Mouse (Mus musculus): ENCODE measurements at regions not wholly inside any gene's neighbourhood (a gene's known extent, or its start where the extent isn't known, plus 50 kb on each side); places are given as distances from the start of the nearest gene placed in this dataset.

GRCm38 (mm10) chr5:82472146-82472545 is 882.8 kb downstream of the Tecrl start:
- Histone ChIP-seq H3K27ac (no peak overlapping the region), H3K4me3 (no peak overlapping the region)
- no peak for DNase-seq (ENCODE audit: low spot score in 2 of 2)
- TF ChIP-seq CTCF (conservative IDR thresholded peaks at IDR 0.05), result no peak

- DNase-seq (ENCODE audit: low spot score in 2 of 2), result no peak
- Histone ChIP-seq H3K4me3 (no peak overlapping the region), H3K27ac (no peak overlapping the region)
- no peak for TF ChIP-seq CTCF (conservative IDR thresholded peaks at IDR 0.05)
Measured at GRCm38 (mm10) chr5:82464272-82464671, 890.7 kb downstream of the Tecrl start.

- TF ChIP-seq CTCF (conservative IDR thresholded peaks at IDR 0.05), result no peak
- DNase-seq (ENCODE audit: low spot score in 2 of 2), result no peak
- Histone ChIP-seq H3K4me3 (no peak overlapping the region), H3K27ac (no peak overlapping the region)
Measured at GRCm38 (mm10) chr5:82441288-82441687, 913.7 kb downstream of the Tecrl start.

GRCm38 (mm10) chr5:82440126-82440525 is 914.9 kb downstream of the Tecrl start:
- Histone ChIP-seq H3K4me3 (no peak overlapping the region), H3K27ac (no peak overlapping the region)
- TF ChIP-seq CTCF (conservative IDR thresholded peaks at IDR 0.05), result no peak
- peak in 1 of 2 experiments; percentile 38 for DNase-seq (ENCODE audit: low spot score in 2 of 2)

GRCm38 (mm10) chr5:82420396-82420795 is 934.6 kb downstream of the Tecrl start:
- no peak overlapping the region for H3K4me3 ChIP-seq
- no peak for TF ChIP-seq CTCF (conservative IDR thresholded peaks at IDR 0.05)
- DNase-seq (ENCODE audit: low spot score in 2 of 2), result no peak
- no peak overlapping the region for H3K27ac ChIP-seq

GRCm38 (mm10) chr5:82396632-82397234 is 958.3 kb downstream of the Tecrl start:
- Histone ChIP-seq H3K27ac (no peak overlapping the region), H3K4me3 (no peak overlapping the region)
- TF ChIP-seq CTCF (conservative IDR thresholded peaks at IDR 0.05), result no peak
- no peak for DNase-seq (ENCODE audit: low spot score in 2 of 2)

- no peak for TF ChIP-seq CTCF (conservative IDR thresholded peaks at IDR 0.05)
- DNase-seq (ENCODE audit: low spot score in 2 of 2), result no peak
- no peak overlapping the region for H3K27ac ChIP-seq
- H3K4me3 ChIP-seq, result no peak overlapping the region
Measured at GRCm38 (mm10) chr5:82361624-82362023, 993.4 kb downstream of the Tecrl start.

- no peak for DNase-seq (ENCODE audit: low spot score in 2 of 2)
- no peak for TF ChIP-seq CTCF (conservative IDR thresholded peaks at IDR 0.05)
- H3K27ac ChIP-seq, result no peak overlapping the region
- no peak overlapping the region for H3K4me3 ChIP-seq
Measured at GRCm38 (mm10) chr5:82356336-82356735, 998.7 kb downstream of the Tecrl start.

- no peak for TF ChIP-seq CTCF (conservative IDR thresholded peaks at IDR 0.05)
Measured at GRCm38 (mm10) chr5:82351089-82351488, 1003.9 kb downstream of the Tecrl start.

GRCm38 (mm10) chr5:82346672-82347071 is 1008.3 kb downstream of the Tecrl start:
- Histone ChIP-seq H3K27ac (no peak overlapping the region), H3K4me3 (no peak overlapping the region)
- peak; percentile 76 to 86 for DNase-seq (ENCODE audit: low spot score in 2 of 2)
- peak; percentile 93; the same call in 1 of the 2 replicates for TF ChIP-seq CTCF (conservative IDR thresholded peaks at IDR 0.05)

More at GRCm38 (mm10) chr5:82351089-82351488, 1003.9 kb downstream of the Tecrl start:
- no peak overlapping the region for H3K4me3 ChIP-seq
- DNase-seq (ENCODE audit: low spot score in 2 of 2), result no peak
- H3K27ac ChIP-seq, result no peak overlapping the region

GRCm38 (mm10) chr5:82324354-82324753 is 1030.6 kb downstream of the Tecrl start:
- no peak for TF ChIP-seq CTCF (conservative IDR thresholded peaks at IDR 0.05)
- no peak overlapping the region for H3K4me3 ChIP-seq
- DNase-seq (ENCODE audit: low spot score in 2 of 2), result no peak
- H3K27ac ChIP-seq, result no peak overlapping the region

GRCm38 (mm10) chr5:82319709-82320333 is 1035.2 kb downstream of the Tecrl start:
- Histone ChIP-seq H3K4me3 (no peak overlapping the region), H3K27ac (no peak overlapping the region)
- DNase-seq (ENCODE audit: low spot score in 2 of 2), result peak in 1 of 2 experiments; percentile 8
- TF ChIP-seq CTCF (conservative IDR thresholded peaks at IDR 0.05), result no peak

- Histone ChIP-seq H3K27ac (no peak overlapping the region), H3K4me3 (no peak overlapping the region)
- TF ChIP-seq CTCF (conservative IDR thresholded peaks at IDR 0.05), result no peak
- DNase-seq (ENCODE audit: low spot score in 2 of 2), result no peak
Measured at GRCm38 (mm10) chr5:82312054-82312453, 1042.9 kb downstream of the Tecrl start.
